Mouse (Mus musculus) embryonic facial prominence, embryonic 12.5 days (tissue): ENCODE data around the gene Pabpn1. TPM values are rescaled to one million over a fixed set of nuclear protein-coding genes. Genes with fewer than 3 reads are reported as not detected.
A peak's percentile ranks its signal among the peaks of the same experiment; 100 is the strongest.

Experiments
- ATAC-seq: fragments of 200-750 bp; cut with Nextera tagmentation; 2 replicates; pipeline ENCODE4 v1.8.0; 2017; ENCODE audit not compliant: insufficient number of reproducible peaks, insufficient read depth, low FRiP score, low TSS enrichment
- H3K27ac ChIP-seq: fragments of 300-500 bp; sonication (generic); 2 replicates; pipeline ENCODE4 v1.5.1; 2016; ENCODE audit warnings: mild to moderate bottlenecking
- H3K27me3 ChIP-seq: fragments of 300-500 bp; sonication (generic); 2 replicates; pipeline ENCODE4 v1.6.1; 2016; ENCODE audit warnings: mild to moderate bottlenecking, moderate library complexity
- H3K36me3 ChIP-seq: fragments of 300-500 bp; sonication (generic); 2 replicates; pipeline ENCODE4 v1.6.1; 2016; ENCODE audit warnings: mild to moderate bottlenecking
- H3K4me1 ChIP-seq: fragments of 300-500 bp; sonication (generic); 2 replicates; pipeline ENCODE4 v1.6.1; 2016
- H3K4me2 ChIP-seq: fragments of 300-500 bp; sonication (generic); replicated peaks from 2 replicates; pipeline ENCODE4 v1.6.1; 2016; ENCODE audit warnings: mild to moderate bottlenecking, moderate library complexity
- H3K4me3 ChIP-seq: fragments of 300-500 bp; sonication (generic); 2 replicates; pipeline ENCODE4 v1.5.1; 2016; ENCODE audit warnings: mild to moderate bottlenecking
- H3K9ac ChIP-seq: fragments of 300-500 bp; sonication (generic); 2 replicates; pipeline ENCODE4 v1.6.1; 2016; ENCODE audit warnings: mild to moderate bottlenecking, moderate library complexity
- H3K9me3 ChIP-seq: fragments of 300-500 bp; sonication (generic); 2 replicates; pipeline ENCODE4 v1.6.1; 2016; ENCODE audit warnings: mild to moderate bottlenecking, moderate library complexity
- WGBS: fragments of 180-500 bp; shearing (Covaris S2); methylation state at CpG from one replicate; pipeline ENCODE4 v1.1.7; 2016; 5-methylcytosine and 5-hydroxymethylcytosine counted together
- polyA plus RNA-seq: library from polyadenylated mRNA; unstranded; fragments of >200 nt; fragmentation: Nextera tagmentation; extraction: Ambion mirVana; gene quantifications from 2 replicates; pipeline ENCODE4 v1.2.1, GENCODE M21; 2016

Pabpn1 gene
- polyA plus RNA-seq, 1 experiment from 2014 or later, result 199 TPM

DNA sequence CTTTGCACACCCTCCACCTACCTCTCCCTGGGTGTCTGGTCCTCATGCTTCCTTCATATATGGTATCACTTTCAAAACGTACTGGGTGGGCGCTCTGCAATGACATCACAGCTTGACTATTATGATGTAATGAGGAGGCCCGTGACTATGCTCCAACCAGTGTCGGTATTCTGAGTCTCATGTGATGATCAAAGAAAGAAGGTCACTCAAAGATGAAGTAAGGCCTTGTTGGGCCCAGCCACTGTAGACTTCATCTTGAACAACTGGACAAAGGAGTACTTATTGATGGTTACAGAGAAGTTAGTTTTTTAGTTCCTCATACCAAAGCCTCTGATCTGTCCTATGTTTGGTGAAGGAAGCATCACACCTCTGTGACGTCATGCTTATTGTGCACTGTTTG, 21.4 kb upstream of the Pabpn1 start, which contains the start of gene Homez:
Homez (minus strand) TSS at position 101 of the 400 bp plus-strand sequence.
- no peaks in the 10 kb centered on the region for H3K9me3 ChIP-seq
- no peaks in the 10 kb centered on the region for H3K27me3 ChIP-seq
- no peak for ATAC-seq
- WGBS, result 86% methylated on average over 5 of the region's 5 CpGs
- no peak within 1 kb of the TSS for H3K27ac ChIP-seq
- no peaks in the 10 kb centered on the region for H3K36me3 ChIP-seq
- H3K4me3 ChIP-seq, result no peak within 1 kb of the TSS
- no peak within 1 kb of the TSS for H3K4me2 ChIP-seq
- H3K9ac ChIP-seq, result no peak within 1 kb of the TSS
- peaks cover 5% of the 10 kb centered on the region for H3K4me1 ChIP-seq

DNA sequence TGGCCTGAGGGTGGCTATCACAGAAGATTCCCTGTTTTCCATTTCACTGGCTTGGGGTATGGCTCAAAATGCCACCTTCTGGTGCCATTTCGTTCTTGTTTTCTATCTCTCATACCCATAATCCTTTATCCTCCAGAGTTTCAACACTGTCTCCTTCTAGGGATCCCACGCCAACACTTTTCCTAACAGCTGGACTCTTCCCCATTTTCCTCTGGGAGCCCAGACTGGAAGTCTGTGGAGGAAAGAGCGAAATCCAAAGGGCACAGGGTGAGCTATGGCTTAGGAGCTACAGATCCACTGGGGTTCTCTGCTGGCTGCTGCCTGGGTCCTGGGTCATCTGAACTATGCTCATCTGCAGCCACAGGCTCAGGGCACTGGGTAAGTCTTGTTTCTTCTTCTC, 18.1 kb upstream of the Pabpn1 start:
- peaks cover 18% of the 10 kb centered on the region; the same call in 1 of the 2 replicates for H3K27me3 ChIP-seq
- no peaks in the 10 kb centered on the region for H3K36me3 ChIP-seq
- H3K9ac ChIP-seq, result no peak overlapping the region
- H3K27ac ChIP-seq, result no peak overlapping the region
- WGBS, result 79% methylated on average over 3 of the region's 3 CpGs
- H3K9me3 ChIP-seq, result no peaks in the 10 kb centered on the region
- H3K4me2 ChIP-seq, result no peak overlapping the region
- H3K4me3 ChIP-seq, result no peak overlapping the region
- no peak for ATAC-seq
- H3K4me1 ChIP-seq, result peaks cover 15% of the 10 kb centered on the region

DNA sequence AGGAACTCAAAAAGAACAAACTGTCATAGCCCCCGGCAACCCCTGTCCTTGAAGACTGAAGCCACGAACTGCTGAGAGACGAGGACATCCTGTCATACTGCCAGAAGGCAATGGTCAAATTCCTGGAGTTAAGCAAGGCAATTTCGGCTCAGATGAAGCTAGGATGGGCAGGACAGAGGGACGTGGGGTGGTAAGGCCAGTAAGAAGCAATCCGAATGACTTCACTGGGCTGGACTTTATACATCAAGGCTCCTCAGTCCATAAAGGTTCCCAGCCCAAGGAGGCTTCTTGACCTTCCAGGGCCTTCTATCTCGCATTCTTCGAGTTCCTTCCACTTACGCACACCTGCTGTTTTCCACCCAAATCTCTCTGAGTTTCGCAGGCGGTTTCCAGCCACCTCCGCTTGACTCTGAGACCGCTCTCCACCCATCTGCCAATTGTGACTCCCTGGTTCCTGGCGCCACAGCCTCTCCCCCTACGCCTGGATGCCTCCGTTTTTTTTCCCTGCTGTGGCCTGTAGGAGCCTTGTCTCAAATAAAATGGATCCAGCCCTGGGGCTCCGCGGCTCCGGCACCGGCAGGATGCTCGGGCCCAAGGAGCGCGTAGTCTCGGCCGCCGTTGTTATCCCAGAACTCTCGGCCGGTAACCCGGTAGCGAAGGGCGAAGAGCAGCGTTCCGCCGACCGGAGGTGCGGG, 16.3 kb upstream of the Pabpn1 start:
- ATAC-seq, result 0 out of 2 replicates have a peak, but pooled peaks have one; percentile 22
- H3K4me1 ChIP-seq, result peaks cover 15% of the 10 kb centered on the region
- peak overlapping the region; percentile 78 for H3K9ac ChIP-seq
- no peaks in the 10 kb centered on the region for H3K36me3 ChIP-seq
- H3K4me3 ChIP-seq, result peak overlapping the region; percentile 71
- WGBS, result 2% methylated on average over 36 of the region's 36 CpGs
- peak overlapping the region; percentile 99 for H3K4me2 ChIP-seq
- H3K27ac ChIP-seq, result peak overlapping the region; percentile 63; the same call in 1 of the 2 replicates
- H3K9me3 ChIP-seq, result no peaks in the 10 kb centered on the region
- peaks cover 18% of the 10 kb centered on the region; the same call in 1 of the 2 replicates for H3K27me3 ChIP-seq

DNA sequence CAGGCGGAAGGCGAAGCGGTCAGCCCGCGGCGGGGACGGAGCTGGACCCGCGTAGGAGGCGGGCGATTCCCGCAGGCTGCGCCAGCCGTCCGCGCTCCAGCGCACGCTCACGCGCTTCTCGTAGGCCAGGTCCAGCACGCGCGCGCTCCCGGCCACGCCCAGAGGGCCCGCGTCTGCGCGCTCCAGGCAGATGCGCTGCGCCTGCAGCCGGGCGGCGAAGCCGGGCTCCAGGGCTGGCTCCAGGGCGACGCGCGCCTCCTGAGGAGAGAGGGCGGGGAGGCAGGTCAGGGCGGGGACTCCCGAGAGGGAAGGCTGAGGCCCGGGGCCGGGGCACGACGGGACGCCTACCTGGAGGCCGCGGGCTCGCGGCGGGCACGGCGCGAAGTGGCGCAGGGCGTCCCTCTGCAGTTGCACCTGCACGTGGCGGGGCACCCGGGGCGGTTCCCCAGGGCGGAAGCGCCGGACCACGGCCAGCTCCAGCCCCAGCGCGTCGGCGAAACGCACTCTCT, 15.7 kb upstream of the Pabpn1 start:
- Histone ChIP-seq H3K4me3 (peak overlapping the region; percentile 71), H3K4me1 (peaks cover 15% of the 10 kb centered on the region), H3K27ac (peak overlapping the region; percentile 63; the same call in 1 of the 2 replicates), H3K9me3 (no peaks in the 10 kb centered on the region), H3K27me3 (peaks cover 18% of the 10 kb centered on the region; the same call in 1 of the 2 replicates), H3K9ac (peak overlapping the region; percentile 78), H3K36me3 (no peaks in the 10 kb centered on the region), H3K4me2 (peak overlapping the region; percentile 99)
- WGBS, result under 1% methylated on average over 66 of the region's 72 CpGs
- peak; percentile 84 for ATAC-seq

DNA sequence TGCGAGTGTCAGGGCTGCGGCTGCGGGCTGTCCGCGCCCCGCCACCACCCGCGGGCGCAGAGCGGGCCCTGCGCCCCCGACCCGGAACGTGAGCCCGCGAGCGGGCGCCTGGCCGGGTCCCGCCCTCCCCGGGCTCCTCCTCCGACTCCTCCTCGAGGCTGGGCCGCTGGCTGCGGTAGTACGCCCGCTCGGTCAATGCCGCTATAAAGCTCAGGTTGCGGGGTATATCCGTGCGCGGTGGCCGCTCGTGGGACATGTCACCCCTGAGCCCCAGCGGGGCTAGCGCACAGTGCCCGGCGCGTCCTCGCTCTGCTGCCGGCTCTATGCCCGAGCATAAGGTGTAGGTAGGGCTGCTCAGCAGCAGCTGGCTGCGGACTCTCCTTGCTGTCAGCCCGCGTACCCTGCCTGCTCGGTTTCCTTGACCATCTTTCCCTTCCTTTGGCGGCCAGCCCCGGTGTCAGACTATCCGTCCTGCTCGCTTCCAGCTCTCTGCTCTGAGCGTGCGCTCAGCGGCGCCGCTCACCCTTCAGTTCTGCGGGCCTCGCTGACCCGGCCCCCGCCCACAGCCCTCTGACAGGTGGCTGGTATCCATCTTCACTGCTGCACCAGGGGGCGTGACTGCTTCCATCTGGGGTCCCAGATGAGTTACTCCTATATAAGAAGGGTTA, 15.1 kb upstream of the Pabpn1 start, which contains the start of gene Ppp1r3e:
Ppp1r3e (minus strand) TSS at position 503 of the 668 bp plus-strand sequence.
- no peaks in the 10 kb centered on the region for H3K9me3 ChIP-seq
- ATAC-seq, result peak; percentile 73
- peaks cover 15% of the 10 kb centered on the region for H3K4me1 ChIP-seq
- peak within 1 kb of the TSS; percentile 71 for H3K4me3 ChIP-seq
- peak within 1 kb of the TSS; percentile 99 for H3K4me2 ChIP-seq
- H3K9ac ChIP-seq, result peak within 1 kb of the TSS; percentile 78
- peaks cover 18% of the 10 kb centered on the region; the same call in 1 of the 2 replicates for H3K27me3 ChIP-seq
- 0% methylated on average over 58 of the region's 61 CpGs for WGBS
- H3K36me3 ChIP-seq, result no peaks in the 10 kb centered on the region
- H3K27ac ChIP-seq, result peak within 1 kb of the TSS; percentile 63; the same call in 1 of the 2 replicates

DNA sequence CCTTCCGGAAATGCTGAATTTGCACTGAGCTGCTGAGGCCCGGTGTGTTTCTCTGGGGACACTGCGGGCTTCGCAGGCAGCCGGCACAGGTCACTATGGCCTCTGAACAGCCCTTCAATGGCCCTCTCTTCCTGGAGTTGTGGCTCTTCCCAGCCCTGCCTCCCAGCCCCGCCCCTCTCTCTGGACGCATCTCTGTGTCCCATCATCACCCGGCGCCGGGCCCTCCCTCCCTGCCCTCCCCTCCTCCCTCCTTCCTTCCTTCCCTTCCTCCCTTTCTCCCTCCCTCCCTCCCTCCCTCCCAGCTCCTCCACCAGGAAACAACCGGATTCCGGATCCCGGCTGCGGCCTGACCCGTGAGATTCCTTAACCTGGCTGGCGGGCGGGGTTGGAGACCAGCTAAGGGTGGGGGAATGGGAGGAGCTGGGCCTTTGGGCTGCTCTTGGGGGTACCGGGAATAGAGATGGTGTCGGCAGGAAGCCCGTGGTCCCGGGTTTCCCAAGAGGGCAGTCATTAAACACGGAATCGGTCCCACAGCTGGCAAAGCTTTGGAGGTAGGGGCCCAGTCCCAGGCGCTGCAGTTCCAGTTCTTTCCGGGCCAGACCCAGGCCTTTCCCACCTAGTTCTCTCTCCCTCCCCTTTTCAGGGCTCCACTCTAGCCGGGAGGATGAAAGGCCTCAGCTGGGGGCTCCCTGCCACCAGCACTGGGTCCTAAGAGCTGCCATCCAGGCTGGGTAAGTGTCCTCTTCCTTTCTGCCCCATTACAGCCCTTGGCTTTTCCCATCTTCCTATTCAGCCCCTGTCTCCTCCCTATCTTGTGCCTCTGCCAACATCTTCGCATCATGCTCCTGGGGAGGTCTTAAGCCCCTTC, 8.9 kb upstream of the Pabpn1 start, which contains the start of the genes Bcl2l2 and Gm20521:
Bcl2l2 (plus strand) TSS at position 224 of the 868 bp plus-strand sequence.
Gm20521 (plus strand) TSS at position 288 of the 868 bp plus-strand sequence.
- Histone ChIP-seq H3K4me3 (peak within 1 kb of the TSS; percentile 66), H3K9ac (peak within 1 kb of the TSS; percentile 85), H3K27ac (peak within 1 kb of the TSS; percentile 94), H3K4me1 (peaks cover 18% of the 10 kb centered on the region), H3K27me3 (0 out of 2 replicates have a peak, but pooled peaks cover under 1% of the 10 kb centered on the region), H3K9me3 (no peaks in the 10 kb centered on the region), H3K36me3 (peaks cover 20% of the 10 kb centered on the region; the same call in 1 of the 2 replicates), H3K4me2 (peak within 1 kb of the TSS; percentile 84)
- WGBS, result under 1% methylated on average over 27 of the region's 27 CpGs
- ATAC-seq, result peak; percentile 83

DNA sequence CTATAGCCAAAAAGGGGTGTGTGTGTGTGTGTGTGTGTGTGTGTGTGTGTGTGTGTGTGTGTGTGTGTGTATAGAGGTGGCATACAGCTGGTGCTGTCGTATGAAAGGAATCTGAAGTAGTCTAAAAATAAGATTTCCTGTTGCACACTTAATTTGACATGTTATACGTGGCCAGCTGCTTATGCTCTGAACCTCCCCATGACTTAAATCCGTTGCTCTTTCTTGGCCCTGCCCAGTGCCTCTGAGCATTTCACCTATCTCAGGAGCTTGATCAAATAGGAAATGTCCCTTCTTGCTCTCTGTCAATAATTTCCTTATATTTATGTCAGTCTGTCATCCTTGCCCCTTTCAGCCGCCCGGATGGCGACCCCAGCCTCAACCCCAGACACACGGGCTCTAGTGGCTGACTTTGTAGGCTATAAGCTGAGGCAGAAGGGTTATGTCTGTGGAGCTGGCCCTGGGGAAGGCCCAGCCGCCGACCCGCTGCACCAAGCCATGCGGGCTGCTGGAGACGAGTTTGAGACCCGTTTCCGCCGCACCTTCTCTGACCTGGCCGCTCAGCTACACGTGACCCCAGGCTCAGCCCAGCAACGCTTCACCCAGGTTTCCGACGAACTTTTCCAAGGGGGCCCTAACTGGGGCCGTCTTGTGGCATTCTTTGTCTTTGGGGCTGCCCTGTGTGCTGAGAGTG, 8.1 kb upstream of the Pabpn1 start:
- Histone ChIP-seq H3K27me3 (no peaks in the 10 kb centered on the region), H3K36me3 (peaks cover 20% of the 10 kb centered on the region; the same call in 1 of the 2 replicates), H3K27ac (peak overlapping the region; percentile 94), H3K9ac (peak overlapping the region; percentile 85), H3K4me3 (peak overlapping the region; percentile 66), H3K9me3 (no peaks in the 10 kb centered on the region), H3K4me1 (peaks cover 18% of the 10 kb centered on the region), H3K4me2 (peak overlapping the region; percentile 84)
- ATAC-seq, result 0 out of 2 replicates have a peak, but pooled peaks have one; percentile 14
- WGBS, result 20% methylated on average over 21 of the region's 21 CpGs

DNA sequence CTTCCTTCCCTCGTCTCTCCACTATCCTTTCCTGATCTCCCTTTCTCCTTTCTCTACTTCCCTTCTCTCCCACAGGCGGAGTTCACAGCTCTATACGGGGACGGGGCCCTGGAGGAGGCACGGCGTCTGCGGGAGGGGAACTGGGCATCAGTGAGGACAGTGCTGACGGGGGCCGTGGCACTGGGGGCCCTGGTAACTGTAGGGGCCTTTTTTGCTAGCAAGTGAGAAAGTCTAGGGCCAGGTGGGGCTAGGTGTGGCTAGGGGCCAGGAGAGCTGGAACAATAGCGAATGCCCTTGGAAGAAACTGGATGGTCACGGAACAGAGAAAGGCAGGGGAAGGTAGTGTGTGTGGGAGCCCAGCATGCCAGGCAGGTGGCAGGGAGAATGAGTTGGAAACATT, 7.0 kb upstream of the Pabpn1 start:
- no peak for ATAC-seq

DNA sequence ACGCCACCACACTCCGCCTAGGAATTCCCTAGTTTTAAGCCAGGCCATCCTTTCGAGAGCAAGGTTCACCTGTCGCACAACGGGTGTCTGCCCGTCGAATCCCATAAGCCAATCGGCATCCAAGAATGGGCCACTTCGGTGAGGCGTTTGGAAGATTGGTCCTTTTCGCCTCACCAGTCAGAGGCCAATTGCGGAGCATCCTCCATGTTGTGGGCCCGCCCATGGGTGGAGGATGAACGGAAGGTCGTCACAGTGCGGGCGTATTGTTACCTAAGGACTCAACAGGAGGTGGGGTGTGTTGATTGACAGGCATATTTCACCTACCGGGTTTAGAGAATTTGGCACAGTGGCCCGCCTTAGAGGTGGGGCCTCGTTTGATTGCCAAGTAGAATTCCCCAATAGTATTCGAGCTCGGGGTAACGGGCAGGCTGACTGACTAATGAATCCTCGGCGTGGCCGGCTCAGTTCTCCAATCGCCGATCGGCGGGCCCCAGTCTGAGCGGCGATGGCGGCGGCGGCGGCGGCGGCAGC, 1.4 kb downstream of the Pabpn1 start:
- H3K27me3 ChIP-seq, result no peaks in the 10 kb centered on the region
- peaks cover 30% of the 10 kb centered on the region for H3K36me3 ChIP-seq
- ATAC-seq, result peak; percentile 99
- no peaks in the 10 kb centered on the region for H3K9me3 ChIP-seq
- peaks cover 12% of the 10 kb centered on the region; the same call in 1 of the 2 replicates for H3K4me1 ChIP-seq
- peak overlapping the region; percentile 95 for H3K27ac ChIP-seq
- H3K4me2 ChIP-seq, result peak overlapping the region; percentile 43
- H3K9ac ChIP-seq, result peak overlapping the region; percentile 99
- under 1% methylated on average over 38 of the region's 38 CpGs for WGBS
- H3K4me3 ChIP-seq, result peak overlapping the region; percentile 96

More for the DNA sequence above, 7.0 kb upstream of the Pabpn1 start:
- Histone ChIP-seq H3K27ac (no peak overlapping the region), H3K9me3 (no peaks in the 10 kb centered on the region), H3K4me2 (peak overlapping the region; percentile 84; the same call in 1 of the 2 replicates), H3K4me1 (peaks cover 18% of the 10 kb centered on the region), H3K27me3 (no peaks in the 10 kb centered on the region), H3K4me3 (no peak overlapping the region), H3K36me3 (peaks cover 20% of the 10 kb centered on the region; the same call in 1 of the 2 replicates), H3K9ac (0 out of 2 replicates have a peak overlapping the region, but pooled peaks have one; percentile 27)
- WGBS, result 89% methylated on average over 11 of the region's 11 CpGs
